Mouse (Mus musculus) CD4-positive, CD25-positive, alpha-beta regulatory T cell, adult 9 weeks (primary cell): ENCODE data around the gene Slc1a2. TPM values are rescaled to one million over a fixed set of nuclear protein-coding genes. Genes with fewer than 3 reads are reported as not detected.

Source experiments
- polyA plus RNA-seq: library from polyadenylated mRNA; unstranded; fragments of 100-300 nt; shearing (Covaris generic); gene quantifications from one replicate; pipeline ENCODE4 v1.2.1, GENCODE M21; 2017

The Slc1a2 gene
- 0.32 TPM for polyA plus RNA-seq

GRCm38 (mm10) chr2:102658163-102658660 is at the start of gene Slc1a2:
Gene Slc1a2 (plus strand): TSS chr2:102658659.

Other genes starting within 250 kb of the Slc1a2 start
- gene Fjx1, start 206.2 kb upstream of the Slc1a2 start, polyA plus RNA-seq: not detected
- not detected for gene Pamr1, start 108.6 kb upstream of the Slc1a2 start, polyA plus RNA-seq
- gene Cd44, start 243.0 kb downstream of the Slc1a2 start, polyA plus RNA-seq: 79.0 TPM